Mouse (Mus musculus): ENCODE measurements at regions not wholly inside any gene's neighbourhood (a gene's known extent, or its start where the extent isn't known, plus 50 kb on each side); places are given as distances from the start of the nearest gene placed in this dataset.
A peak's percentile ranks its signal among the peaks of the same experiment; 100 is the strongest.

DNA sequence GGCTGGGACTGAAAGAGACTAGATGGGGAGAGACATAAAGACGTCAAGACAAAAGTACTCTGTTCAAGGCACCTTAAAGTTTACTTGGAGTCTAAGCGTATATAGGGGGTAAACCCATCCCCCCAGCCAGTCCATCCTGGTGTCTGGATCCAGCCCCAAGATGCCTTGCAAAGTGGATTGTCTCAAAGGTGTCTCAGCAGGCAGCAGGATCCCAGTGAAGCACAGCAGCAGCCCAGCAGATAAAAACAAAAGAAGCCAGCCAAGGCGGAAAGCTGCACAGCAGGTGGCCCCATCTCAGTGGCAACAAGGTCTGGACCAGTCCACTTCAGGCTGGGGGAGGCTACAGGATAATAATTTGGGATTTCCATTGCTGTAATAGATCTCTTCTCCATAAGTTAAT, 72.0 kb upstream of the Col5a2 start:
- H3K9ac ChIP-seq, result no peak overlapping the region
- H3K4me3 ChIP-seq, result no peak overlapping the region
- no peaks in the 10 kb centered on the region for H3K9me3 ChIP-seq
- no peaks in the 10 kb centered on the region for H3K36me3 ChIP-seq
- no peaks in the 10 kb centered on the region for H3K4me1 ChIP-seq
- 23% methylated on average over 3 of the region's 3 CpGs for WGBS
- no peak for ATAC-seq (ENCODE audit: extremely low read depth, insufficient number of reproducible peaks, low FRiP score, low TSS enrichment)
- no peak overlapping the region for H3K4me2 ChIP-seq
- H3K27me3 ChIP-seq (replicated peaks), result no peaks in the 10 kb centered on the region
- no peak overlapping the region for H3K27ac ChIP-seq (replicated peaks)

DNA sequence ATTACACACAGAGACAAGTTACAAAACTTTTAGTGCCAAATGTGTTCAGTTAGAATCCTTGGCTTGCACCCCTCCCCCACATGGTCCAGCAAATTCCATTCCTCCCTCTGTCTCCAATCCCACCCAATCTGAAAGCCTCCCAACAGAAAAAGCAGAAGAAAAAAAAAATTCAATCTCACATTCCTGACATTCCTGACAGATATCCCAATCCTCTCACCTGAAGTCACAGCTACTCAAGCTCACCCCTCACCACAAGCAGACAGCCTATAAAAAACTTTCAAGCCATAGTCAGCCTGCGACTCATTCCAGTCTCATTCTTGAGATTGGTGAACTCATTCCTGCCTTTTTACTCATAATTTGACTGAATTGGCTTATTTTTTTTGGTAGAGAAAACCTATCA, 77.4 kb upstream of the Col5a2 start:
- H3K4me3 ChIP-seq, result no peak overlapping the region
- H3K4me2 ChIP-seq, result no peak overlapping the region
- 53% methylated on average over 1 of the region's 1 CpGs for WGBS
- H3K9me3 ChIP-seq, result no peaks in the 10 kb centered on the region
- 0 out of 2 replicates have a peak, but pooled peaks cover 8% of the 10 kb centered on the region for H3K27me3 ChIP-seq (replicated peaks)
- H3K36me3 ChIP-seq, result no peaks in the 10 kb centered on the region
- no peak for ATAC-seq (ENCODE audit: extremely low read depth, insufficient number of reproducible peaks, low FRiP score, low TSS enrichment)
- no peak overlapping the region for H3K9ac ChIP-seq
- H3K4me1 ChIP-seq, result peaks cover 1% of the 10 kb centered on the region
- no peak overlapping the region for H3K27ac ChIP-seq (replicated peaks)

DNA sequence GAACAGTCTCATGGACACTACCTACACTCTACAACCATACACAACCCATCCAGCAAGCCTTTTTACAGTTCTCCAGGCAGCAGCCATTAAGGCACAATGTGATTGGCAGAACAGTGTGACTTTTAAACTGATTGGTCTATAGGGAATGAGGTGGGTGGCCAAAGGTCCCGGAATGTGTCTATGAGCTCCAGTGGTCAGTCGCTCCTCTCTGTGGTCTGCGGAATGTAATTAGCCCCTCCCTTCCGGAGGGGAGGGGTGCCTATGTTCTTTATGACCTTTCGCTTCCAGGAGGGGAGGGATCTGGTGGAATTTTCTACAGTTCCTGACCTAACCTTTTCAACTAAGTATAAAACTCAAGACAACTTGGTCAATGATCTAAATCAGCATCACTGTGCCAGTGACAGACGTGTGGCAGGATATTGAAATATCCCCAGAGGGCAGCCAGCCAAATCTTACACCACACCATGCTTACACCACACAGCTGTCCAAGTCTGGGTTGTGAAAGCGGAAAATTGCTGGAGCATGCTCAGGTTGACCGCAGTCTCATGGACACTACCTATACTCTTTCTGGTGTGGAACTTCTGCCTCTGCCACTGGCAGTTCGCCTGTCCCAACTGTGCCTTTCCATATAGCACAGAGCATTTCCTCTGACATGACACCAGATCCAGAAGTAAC, 84.4 kb upstream of the Col5a2 start:
- Histone ChIP-seq H3K9ac (no peak overlapping the region), H3K4me2 (no peak overlapping the region), H3K36me3 (no peaks in the 10 kb centered on the region), H3K9me3 (no peaks in the 10 kb centered on the region), H3K4me1 (peaks cover 10% of the 10 kb centered on the region), H3K27ac (replicated peaks) (no peak overlapping the region), H3K27me3 (replicated peaks) (peaks cover 7% of the 10 kb centered on the region; the same call in 1 of the 2 replicates), H3K4me3 (no peak overlapping the region)
- no peak; the same call in 1 of the 2 replicates for ATAC-seq (ENCODE audit: extremely low read depth, insufficient number of reproducible peaks, low FRiP score, low TSS enrichment)
- 78% methylated on average over 9 of the region's 9 CpGs for WGBS

DNA sequence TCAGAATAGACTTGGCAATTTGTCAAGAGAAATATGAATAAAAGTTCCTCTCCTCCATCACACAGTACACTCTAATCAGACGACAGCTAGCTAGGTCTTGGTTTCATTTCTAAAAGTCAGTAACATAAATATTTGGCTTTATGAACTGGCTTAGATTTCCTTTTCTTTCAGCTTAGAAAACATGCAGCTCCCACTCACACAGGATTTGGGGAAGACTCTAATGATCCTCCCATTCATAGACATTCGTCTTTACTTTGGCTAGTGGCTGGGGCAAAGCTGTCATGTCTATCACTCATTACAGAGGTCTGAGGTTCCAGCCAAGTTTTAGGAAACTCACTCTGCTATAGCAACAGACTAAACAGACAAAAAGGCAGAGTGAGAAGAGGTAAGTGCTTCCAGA, 94.2 kb upstream of the Col5a2 start:
- 0 out of 2 replicates have a peak overlapping the region, but pooled peaks have one; percentile 20 for H3K27ac ChIP-seq (replicated peaks)
- ATAC-seq (ENCODE audit: extremely low read depth, insufficient number of reproducible peaks, low FRiP score, low TSS enrichment), result no peak
- H3K9me3 ChIP-seq, result no peaks in the 10 kb centered on the region

DNA sequence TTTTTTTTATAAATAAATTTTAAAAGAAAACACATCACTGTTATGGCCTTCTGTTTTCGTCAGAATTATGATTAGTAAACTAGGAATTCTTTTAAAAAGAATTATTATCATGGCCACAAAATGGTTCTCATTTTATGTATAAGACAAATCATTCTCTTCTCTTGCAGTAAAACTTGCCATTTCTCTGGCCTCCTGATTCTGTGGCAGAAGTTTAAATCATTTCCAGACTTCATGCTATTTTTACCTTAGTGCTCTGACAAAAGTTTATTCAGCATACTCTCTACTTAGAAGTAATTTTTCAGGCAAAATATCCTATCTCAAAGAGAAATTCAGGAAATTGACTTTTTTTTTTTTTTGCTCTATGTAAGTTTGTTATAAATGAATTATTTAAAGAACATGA, 96.3 kb upstream of the Col5a2 start:
- Histone ChIP-seq H3K4me3 (no peak overlapping the region), H3K27ac (replicated peaks) (no peak overlapping the region), H3K36me3 (no peaks in the 10 kb centered on the region), H3K4me1 (0 out of 2 replicates have a peak, but pooled peaks cover 2% of the 10 kb centered on the region), H3K4me2 (no peak overlapping the region), H3K9me3 (no peaks in the 10 kb centered on the region), H3K9ac (no peak overlapping the region), H3K27me3 (replicated peaks) (no peaks in the 10 kb centered on the region)
- WGBS, result 60% methylated on average over 1 of the region's 1 CpGs
- ATAC-seq (ENCODE audit: extremely low read depth, insufficient number of reproducible peaks, low FRiP score, low TSS enrichment), result no peak

More for the DNA sequence above, 94.2 kb upstream of the Col5a2 start:
- H3K36me3 ChIP-seq, result no peaks in the 10 kb centered on the region
- no peaks in the 10 kb centered on the region for H3K27me3 ChIP-seq (replicated peaks)
- no peak overlapping the region for H3K9ac ChIP-seq
- H3K4me3 ChIP-seq, result no peak overlapping the region
- no peak overlapping the region for H3K4me2 ChIP-seq
- 0 out of 2 replicates have a peak, but pooled peaks cover 2% of the 10 kb centered on the region for H3K4me1 ChIP-seq
- 38% methylated on average over 2 of the region's 2 CpGs for WGBS

DNA sequence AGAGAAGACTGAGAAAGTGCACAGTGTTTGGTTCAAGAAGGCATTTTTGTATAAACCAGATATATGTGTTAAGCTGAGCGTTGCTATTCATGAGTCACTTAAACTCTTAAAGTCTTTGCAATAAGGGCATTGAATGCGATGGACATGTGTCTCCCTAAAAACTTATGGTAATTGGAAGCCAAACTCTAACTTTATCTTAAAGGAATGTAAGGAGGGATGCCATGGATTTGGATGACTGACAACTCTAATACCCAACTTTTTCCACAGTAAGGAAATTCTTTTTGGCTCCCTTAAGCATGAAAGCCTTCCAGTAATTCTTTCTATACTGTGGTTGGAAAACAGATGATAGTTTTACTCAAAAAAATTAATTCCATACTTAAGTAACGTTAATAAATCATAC, 96.9 kb upstream of the Col5a2 start:
- H3K27me3 ChIP-seq (replicated peaks), result no peaks in the 10 kb centered on the region
- H3K4me3 ChIP-seq, result no peak overlapping the region
- H3K36me3 ChIP-seq, result no peaks in the 10 kb centered on the region
- no peak for ATAC-seq (ENCODE audit: extremely low read depth, insufficient number of reproducible peaks, low FRiP score, low TSS enrichment)
- H3K9me3 ChIP-seq, result no peaks in the 10 kb centered on the region
- no peak overlapping the region for H3K4me2 ChIP-seq
- 62% methylated on average over 3 of the region's 3 CpGs for WGBS
- H3K9ac ChIP-seq, result no peak overlapping the region
- H3K27ac ChIP-seq (replicated peaks), result no peak overlapping the region
- H3K4me1 ChIP-seq, result 0 out of 2 replicates have a peak, but pooled peaks cover 2% of the 10 kb centered on the region

DNA sequence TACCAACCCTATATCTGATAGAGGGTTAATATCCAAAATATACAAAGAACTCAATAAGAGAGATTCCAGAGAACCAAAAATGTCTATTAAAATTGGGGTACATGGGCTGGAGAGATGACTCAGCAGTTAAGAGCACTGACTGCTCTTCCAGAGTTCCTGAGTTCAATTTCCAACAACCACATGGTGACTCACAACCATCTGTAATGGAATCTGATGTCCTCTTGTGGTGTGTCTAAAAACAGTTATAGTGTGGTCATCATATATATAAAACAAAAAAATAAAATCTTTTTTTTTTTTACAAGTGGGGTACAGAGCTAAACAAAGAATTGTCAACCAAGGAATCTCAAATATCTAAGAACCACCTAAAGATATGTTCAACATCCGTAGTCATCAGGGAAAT, 102.5 kb upstream of the Col5a2 start:
- no peak overlapping the region for H3K27ac ChIP-seq (replicated peaks)
- WGBS, result 52% methylated on average over 1 of the region's 1 CpGs
- no peak overlapping the region for H3K4me3 ChIP-seq
- no peak overlapping the region for H3K9ac ChIP-seq
- H3K4me1 ChIP-seq, result no peaks in the 10 kb centered on the region
- no peaks in the 10 kb centered on the region for H3K9me3 ChIP-seq
- no peaks in the 10 kb centered on the region for H3K36me3 ChIP-seq
- ATAC-seq (ENCODE audit: extremely low read depth, insufficient number of reproducible peaks, low FRiP score, low TSS enrichment), result no peak
- no peaks in the 10 kb centered on the region for H3K27me3 ChIP-seq (replicated peaks)
- H3K4me2 ChIP-seq, result no peak overlapping the region

DNA sequence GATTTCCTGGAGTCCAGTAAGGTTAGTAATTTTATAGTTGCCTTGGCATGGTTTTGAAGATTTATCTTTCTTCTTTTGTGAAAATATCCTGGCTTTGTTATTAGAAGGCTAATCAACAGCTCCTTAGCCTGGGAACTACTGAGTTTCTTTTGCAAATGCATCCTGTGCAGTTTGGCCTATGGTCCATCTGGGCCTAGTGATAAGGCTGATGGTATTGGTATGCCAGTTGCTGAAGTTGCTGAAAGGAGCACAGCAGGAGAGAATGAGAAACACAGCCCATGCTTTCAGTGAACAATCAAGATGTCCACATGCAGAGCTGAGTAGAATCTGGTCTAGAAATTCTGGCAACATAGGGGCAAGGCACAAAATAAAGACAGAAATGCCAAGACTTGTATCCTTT, 105.2 kb upstream of the Col5a2 start:
- no peaks in the 10 kb centered on the region for H3K4me1 ChIP-seq
- ATAC-seq (ENCODE audit: extremely low read depth, insufficient number of reproducible peaks, low FRiP score, low TSS enrichment), result no peak
- no peaks in the 10 kb centered on the region for H3K36me3 ChIP-seq
- peaks cover 4% of the 10 kb centered on the region; the same call in 1 of the 2 replicates for H3K9me3 ChIP-seq
- H3K27ac ChIP-seq (replicated peaks), result peak overlapping the region; percentile 63
- H3K9ac ChIP-seq, result no peak overlapping the region
- no peak overlapping the region for H3K4me3 ChIP-seq
- no peaks in the 10 kb centered on the region for H3K27me3 ChIP-seq (replicated peaks)
- no peak overlapping the region for H3K4me2 ChIP-seq

DNA sequence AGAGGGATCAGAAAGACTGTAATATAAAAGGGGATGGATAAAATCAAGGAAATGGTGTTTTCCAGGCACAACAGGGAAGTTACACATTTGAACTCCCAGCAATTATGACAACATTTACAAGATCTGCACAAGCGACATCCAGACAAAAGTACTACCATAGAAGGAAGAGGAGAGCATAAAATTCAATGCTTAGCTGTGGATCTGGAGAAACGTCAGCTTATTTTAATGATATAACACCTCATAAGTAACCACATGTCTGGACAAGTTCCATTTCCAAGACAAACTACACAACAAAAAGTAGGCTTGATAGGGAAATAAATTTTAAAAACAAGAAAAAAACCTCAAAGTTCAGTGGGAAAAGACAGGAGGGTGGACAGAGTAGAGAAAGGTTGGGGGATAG, 115.9 kb upstream of the Col5a2 start:
- H3K4me1 ChIP-seq, result no peaks in the 10 kb centered on the region
- H3K9ac ChIP-seq, result no peak overlapping the region
- no peaks in the 10 kb centered on the region for H3K36me3 ChIP-seq
- 78% methylated on average over 2 of the region's 2 CpGs for WGBS
- H3K4me3 ChIP-seq, result no peak overlapping the region
- H3K4me2 ChIP-seq, result no peak overlapping the region
- H3K9me3 ChIP-seq, result no peaks in the 10 kb centered on the region
- no peak for ATAC-seq (ENCODE audit: extremely low read depth, insufficient number of reproducible peaks, low FRiP score, low TSS enrichment)
- no peaks in the 10 kb centered on the region for H3K27me3 ChIP-seq (replicated peaks)
- no peak overlapping the region for H3K27ac ChIP-seq (replicated peaks)

DNA sequence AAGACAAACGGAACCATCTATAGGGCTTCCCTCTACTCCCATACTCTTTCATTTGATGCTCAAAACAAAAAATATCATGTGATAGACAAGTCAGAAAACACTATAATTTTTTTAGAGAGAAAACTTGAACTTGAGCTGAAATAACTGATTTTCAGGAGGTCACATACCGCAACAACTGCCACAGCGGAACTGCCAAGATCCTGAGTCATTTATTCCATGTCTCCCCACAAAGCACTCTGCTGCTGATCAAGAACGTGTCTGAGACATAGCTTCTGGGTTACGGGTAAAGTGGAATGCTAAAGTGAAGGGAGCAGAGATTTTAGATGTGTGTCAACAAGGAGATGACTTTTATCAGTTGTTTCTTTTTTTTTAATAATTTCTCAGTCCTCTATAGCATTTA, 122.8 kb upstream of the Col5a2 start:
- H3K9me3 ChIP-seq, result no peaks in the 10 kb centered on the region
- H3K4me2 ChIP-seq, result no peak overlapping the region
- H3K27ac ChIP-seq (replicated peaks), result peak overlapping the region; percentile 73
- WGBS, result 56% methylated on average over 5 of the region's 5 CpGs
- H3K9ac ChIP-seq, result no peak overlapping the region
- H3K27me3 ChIP-seq (replicated peaks), result no peaks in the 10 kb centered on the region
- H3K4me3 ChIP-seq, result no peak overlapping the region
- no peak for ATAC-seq (ENCODE audit: extremely low read depth, insufficient number of reproducible peaks, low FRiP score, low TSS enrichment)
- H3K4me1 ChIP-seq, result peaks cover 6% of the 10 kb centered on the region; the same call in 1 of the 2 replicates
- no peaks in the 10 kb centered on the region for H3K36me3 ChIP-seq

DNA sequence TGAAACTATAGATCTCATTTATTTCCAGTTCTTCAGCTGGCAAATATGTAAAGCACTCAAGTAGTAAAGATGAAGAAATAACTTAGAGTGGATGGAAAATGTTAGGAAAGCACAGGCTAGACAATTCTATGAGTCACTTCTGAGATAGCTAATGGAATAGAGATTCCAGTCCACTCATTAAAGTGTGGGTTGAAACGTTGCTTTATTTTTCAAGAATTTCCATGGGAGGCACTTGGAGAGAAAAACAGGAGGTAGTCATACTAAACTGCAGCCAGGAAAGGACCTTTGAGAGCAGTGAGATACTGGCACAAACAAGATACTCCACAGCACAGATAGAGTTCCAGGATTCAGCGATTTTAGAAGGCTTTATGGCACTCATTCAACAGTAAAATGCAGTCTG, 123.7 kb upstream of the Col5a2 start:
- H3K36me3 ChIP-seq, result no peaks in the 10 kb centered on the region
- no peaks in the 10 kb centered on the region for H3K27me3 ChIP-seq (replicated peaks)
- H3K4me2 ChIP-seq, result no peak overlapping the region
- H3K9me3 ChIP-seq, result no peaks in the 10 kb centered on the region
- H3K27ac ChIP-seq (replicated peaks), result peak overlapping the region; percentile 73
- no peak overlapping the region for H3K4me3 ChIP-seq
- ATAC-seq (ENCODE audit: extremely low read depth, insufficient number of reproducible peaks, low FRiP score, low TSS enrichment), result no peak
- WGBS, result 42% methylated on average over 2 of the region's 2 CpGs
- peaks cover 6% of the 10 kb centered on the region; the same call in 1 of the 2 replicates for H3K4me1 ChIP-seq
- no peak overlapping the region for H3K9ac ChIP-seq

DNA sequence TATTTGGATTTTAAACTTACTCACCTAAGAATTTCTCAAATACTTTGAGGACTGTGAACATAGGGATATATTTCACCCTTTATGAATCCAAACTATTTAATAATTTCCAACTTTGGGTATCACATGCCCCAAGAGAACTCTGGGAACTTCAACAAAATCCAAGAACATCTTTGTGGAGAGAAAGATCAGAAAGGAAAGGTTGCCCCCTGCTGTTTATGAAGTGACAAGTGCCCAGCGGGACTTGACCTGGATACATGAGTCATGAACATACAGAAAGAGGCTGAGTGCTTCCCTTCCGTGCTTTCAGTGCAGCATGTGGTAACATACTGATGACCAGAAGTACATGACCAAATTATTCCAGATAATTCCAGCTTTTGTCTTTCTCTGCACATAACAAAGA, 124.8 kb upstream of the Col5a2 start:
- Histone ChIP-seq H3K36me3 (no peaks in the 10 kb centered on the region), H3K27me3 (replicated peaks) (no peaks in the 10 kb centered on the region), H3K9me3 (peaks cover 9% of the 10 kb centered on the region), H3K27ac (replicated peaks) (no peak overlapping the region), H3K4me1 (peaks cover 6% of the 10 kb centered on the region; the same call in 1 of the 2 replicates), H3K4me2 (no peak overlapping the region), H3K4me3 (no peak overlapping the region), H3K9ac (no peak overlapping the region)
- WGBS, result 16% methylated on average over 2 of the region's 2 CpGs
- ATAC-seq (ENCODE audit: extremely low read depth, insufficient number of reproducible peaks, low FRiP score, low TSS enrichment), result no peak

Data from heart, embryonic 13.5 days (tissue).